Mouse (Mus musculus) macrophage (primary cell): ENCODE data around the gene Ms4a2. TPM values are rescaled to one million over a fixed set of nuclear protein-coding genes. Genes with fewer than 3 reads are reported as not detected.

Experiments used
- H3K27ac ChIP-seq: fragments of 350-480 bp; formaldehyde crosslinking; 2 replicates; pipeline ENCODE4 v1.9.0; 2021
- H3K36me3 ChIP-seq: fragments of 350-480 bp; formaldehyde crosslinking; 2 replicates; pipeline ENCODE4 v1.9.0; 2021; ENCODE audit errors: inconsistent target
- H3K4me3 ChIP-seq: fragments of 350-480 bp; formaldehyde crosslinking; 2 replicates; pipeline ENCODE4 v1.9.0; 2021; ENCODE audit errors: inconsistent target
- H3K79me2 ChIP-seq: fragments of 350-480 bp; formaldehyde crosslinking; 2 replicates; pipeline ENCODE4 v1.9.0; 2021; ENCODE audit errors: inconsistent target
- WGBS: methylation state at CpG from one replicate; pipeline ENCODE4 v1.1.7; 2026; ENCODE audit warnings: inconsistent platforms; ENCODE audit not compliant: missing documents; 5-methylcytosine and 5-hydroxymethylcytosine counted together
- polyA plus RNA-seq: library from polyadenylated mRNA; stranded (reverse); fragments of 250-400 nt; gene quantifications from 3 replicates; pipeline ENCODE4 v1.2.4, GENCODE M21; 2018; ENCODE audit warnings: inconsistent platforms
- total RNA-seq, 78 experiments: library from RNA; depleted of rRNA; stranded (reverse); fragments of 250-400 nt; gene quantifications; 1 replicate in 9 of 78; 2 replicates in 24 of 78; 3 replicates in 43 of 78; 4 replicates in 2 of 78; pipeline ENCODE4 v1.2.4; 2018; ENCODE audit warnings: inconsistent platforms in 56 of 78

The Ms4a2 gene
- total RNA-seq (2018; cell fraction: chromatin; rRNA removed) = not detected
- under 1 TPM in 6 of 26 experiments, not detected in 20; 0.04 to 0.30 (median 0.10) TPM for total RNA-seq (2018; cell fraction: cytosol; rRNA removed)
- under 1 TPM in 2 of 26 experiments, not detected in 24; 0.34 to 0.58 TPM for total RNA-seq (2018; cell fraction: nucleus; rRNA removed)
- polyA plus RNA-seq = 0.27 TPM in 1 of 3 replicates, not detected in the others

GRCm38 (mm10) chr19:11623551-11623950, at the start of gene Ms4a2:
Ms4a2 (minus strand) TSS chr19:11623719.
- WGBS = 93% methylated on average over 2 of the region's 2 CpGs
- H3K27ac ChIP-seq = no peak within 1 kb of the TSS
- no peaks in the 10 kb centered on the region for H3K79me2 ChIP-seq
- H3K36me3 ChIP-seq = no peaks in the 10 kb centered on the region
- H3K4me3 ChIP-seq = no peak within 1 kb of the TSS

DNA sequence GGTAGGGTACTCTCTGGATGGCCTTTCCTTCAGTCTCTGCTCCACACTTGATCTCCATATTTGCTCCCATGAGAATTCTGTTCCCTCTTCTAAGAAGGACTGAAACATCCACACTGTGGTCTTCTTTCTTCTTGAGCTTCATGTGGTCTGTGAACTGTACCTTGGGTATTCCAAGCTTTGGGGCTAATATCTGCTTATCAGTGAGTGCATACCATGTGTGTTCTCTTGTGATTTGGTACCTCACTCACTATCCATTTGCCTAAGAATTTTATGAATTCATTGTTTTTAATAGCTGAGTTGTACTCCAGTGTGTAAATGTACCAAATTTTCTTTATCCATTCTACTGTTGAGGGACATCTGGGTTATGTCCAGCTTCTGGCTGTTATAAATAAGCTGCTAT, 38.0 kb upstream of the Ms4a2 start:
- H3K27ac ChIP-seq = no peak overlapping the region
- no peaks in the 10 kb centered on the region for H3K36me3 ChIP-seq
- no peaks in the 10 kb centered on the region for H3K79me2 ChIP-seq
- H3K4me3 ChIP-seq = no peak overlapping the region

- Histone ChIP-seq H3K4me3 (no peak within 1 kb of the TSS), H3K27ac (no peak within 1 kb of the TSS), H3K36me3 (no peaks in the 10 kb centered on the region), H3K79me2 (no peaks in the 10 kb centered on the region)
- 95% methylated on average over 5 of the region's 5 CpGs for WGBS
These were observed 36.9 kb upstream of the Ms4a2 start, which contains the start of gene Oosp2 for GRCm38 (mm10) chr19:11660459-11660858. Oosp2 (minus strand) TSS chr19:11660559.

DNA sequence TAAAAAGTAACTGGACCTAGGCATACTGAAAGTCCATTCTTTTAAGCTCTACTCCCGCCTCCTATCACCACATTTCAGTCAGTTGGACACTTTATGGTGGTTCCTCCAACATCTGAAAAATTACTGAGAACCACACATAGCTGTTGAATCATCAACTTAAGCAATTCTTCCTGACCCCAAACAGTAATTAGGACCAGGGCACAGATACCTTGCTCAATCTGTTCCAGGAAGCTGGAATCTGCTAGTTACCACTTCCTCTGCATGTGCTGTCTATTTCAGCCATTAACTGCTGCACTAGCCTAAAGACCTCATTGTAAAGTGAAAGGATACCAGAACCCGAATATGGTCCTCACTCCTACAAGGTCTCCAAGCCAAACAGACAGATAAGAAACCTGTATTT, 35.6 kb upstream of the Ms4a2 start:
- Histone ChIP-seq H3K36me3 (no peaks in the 10 kb centered on the region), H3K79me2 (no peaks in the 10 kb centered on the region), H3K27ac (no peak overlapping the region), H3K4me3 (no peak overlapping the region)
- 5% methylated on average over 2 of the region's 2 CpGs for WGBS

DNA sequence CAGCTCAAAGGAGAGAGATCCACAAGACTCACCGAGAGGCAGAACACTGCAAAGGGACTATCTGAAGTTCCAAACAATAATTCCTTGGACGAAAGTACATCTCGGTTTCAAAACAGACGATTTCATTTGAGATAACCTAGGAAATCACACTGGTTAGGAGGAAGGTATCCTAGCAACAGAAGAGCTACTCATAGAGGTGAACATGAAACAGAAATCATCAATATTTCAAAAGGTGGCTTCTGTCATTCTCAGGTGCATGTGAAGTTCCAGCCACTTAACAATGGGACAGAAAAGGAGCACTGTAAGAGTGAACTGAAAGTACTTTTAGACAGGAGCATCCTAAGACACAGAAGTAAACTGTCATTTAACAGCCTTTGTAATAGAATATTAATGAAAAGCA, 26.0 kb upstream of the Ms4a2 start:
- 83% methylated on average over 4 of the region's 4 CpGs for WGBS
- no peaks in the 10 kb centered on the region for H3K36me3 ChIP-seq
- no peak overlapping the region for H3K4me3 ChIP-seq
- H3K79me2 ChIP-seq = no peaks in the 10 kb centered on the region
- H3K27ac ChIP-seq = no peak overlapping the region

- Histone ChIP-seq H3K36me3 (no peaks in the 10 kb centered on the region), H3K4me3 (no peak overlapping the region), H3K79me2 (no peaks in the 10 kb centered on the region), H3K27ac (no peak overlapping the region)
- WGBS = 49% methylated on average over 3 of the region's 3 CpGs
These were observed 22.6 kb upstream of the Ms4a2 start for GRCm38 (mm10) chr19:11646166-11646565.

DNA sequence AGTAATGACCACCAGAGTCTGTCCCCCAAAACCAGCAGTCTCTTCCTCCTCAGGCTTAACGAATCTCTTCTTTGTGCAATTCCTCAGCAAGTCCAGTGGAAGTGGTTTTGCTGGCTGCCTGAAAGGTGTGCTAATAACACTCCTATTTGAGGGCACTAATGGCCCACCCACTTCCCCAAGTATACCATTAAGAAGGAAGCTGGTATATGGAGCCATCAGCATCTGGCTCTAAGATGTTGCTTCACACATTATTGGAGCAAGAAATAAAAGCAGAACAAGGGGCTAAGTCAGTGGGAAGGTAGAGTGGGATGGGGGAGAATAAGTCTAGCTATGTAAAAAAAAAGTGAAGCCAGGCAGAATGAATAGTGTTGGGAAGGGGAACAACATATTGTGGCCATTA, 17.2 kb upstream of the Ms4a2 start, which contains the start of gene Ms4a3:
Gene Ms4a3 (minus strand): TSS at position 120 of the 400 bp plus-strand sequence.
- no peaks in the 10 kb centered on the region for H3K79me2 ChIP-seq
- no peak within 1 kb of the TSS for H3K27ac ChIP-seq
- WGBS = 25% methylated on average over 1 of the region's 1 CpGs
- H3K4me3 ChIP-seq = no peak within 1 kb of the TSS
- no peaks in the 10 kb centered on the region for H3K36me3 ChIP-seq

DNA sequence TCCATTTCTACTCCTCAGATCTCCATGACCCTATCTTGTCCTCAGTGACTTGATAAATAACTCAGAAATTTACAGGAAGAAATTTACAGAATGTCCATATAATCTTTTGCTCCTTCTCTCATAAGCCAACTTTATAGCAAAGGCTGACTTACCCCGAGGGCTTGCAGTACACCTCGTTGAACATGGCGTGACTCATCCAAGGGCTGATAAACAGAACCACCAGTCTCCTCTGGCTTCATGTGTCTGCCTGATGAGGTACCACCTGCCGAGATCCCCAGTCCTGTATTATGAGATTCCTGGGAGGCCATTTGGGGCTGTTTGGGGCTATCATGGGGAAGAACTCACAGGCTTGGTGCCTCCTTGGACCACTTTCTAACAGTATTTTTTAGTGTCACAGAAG, 15.5 kb upstream of the Ms4a2 start:
- Histone ChIP-seq H3K79me2 (no peaks in the 10 kb centered on the region), H3K36me3 (no peaks in the 10 kb centered on the region), H3K27ac (no peak overlapping the region), H3K4me3 (no peak overlapping the region)
- WGBS = 57% methylated on average over 4 of the region's 4 CpGs

DNA sequence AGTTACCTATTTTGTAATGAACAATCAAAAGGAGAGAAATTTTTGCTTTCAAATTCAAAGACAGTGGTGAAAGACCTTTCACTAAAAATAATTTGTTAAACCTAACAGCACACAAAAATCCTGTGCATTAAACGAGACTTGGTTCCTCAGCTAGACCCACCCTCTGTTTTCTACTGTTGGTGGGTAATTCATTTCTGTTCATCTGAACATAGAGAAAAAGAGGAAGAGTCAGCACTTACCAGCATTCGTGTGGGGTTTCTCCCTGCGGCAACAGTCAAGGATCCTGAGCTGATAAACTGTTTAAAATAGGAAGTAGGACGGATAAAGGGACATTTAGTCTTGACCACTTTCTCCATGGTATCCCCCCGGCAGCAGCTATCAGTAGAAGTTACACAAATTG, 12.1 kb upstream of the Ms4a2 start:
- WGBS = 6% methylated on average over 5 of the region's 5 CpGs
- no peaks in the 10 kb centered on the region for H3K36me3 ChIP-seq
- H3K4me3 ChIP-seq = no peak overlapping the region

GRCm38 (mm10) chr19:11634330-11634729, 10.8 kb upstream of the Ms4a2 start:
- H3K36me3 ChIP-seq = no peaks in the 10 kb centered on the region
- WGBS = 96% methylated on average over 2 of the region's 2 CpGs
- H3K27ac ChIP-seq = no peak overlapping the region
- H3K79me2 ChIP-seq = no peaks in the 10 kb centered on the region
- H3K4me3 ChIP-seq = no peak overlapping the region

More for the DNA sequence above, 12.1 kb upstream of the Ms4a2 start:
- no peak overlapping the region for H3K27ac ChIP-seq
- no peaks in the 10 kb centered on the region for H3K79me2 ChIP-seq

- no peak overlapping the region for H3K27ac ChIP-seq
- no peak overlapping the region for H3K4me3 ChIP-seq
- H3K79me2 ChIP-seq = no peaks in the 10 kb centered on the region
- no peaks in the 10 kb centered on the region for H3K36me3 ChIP-seq
- 100% methylated on average over 1 of the region's 1 CpGs for WGBS
These were observed 10.2 kb upstream of the Ms4a2 start for GRCm38 (mm10) chr19:11633732-11634131.

DNA sequence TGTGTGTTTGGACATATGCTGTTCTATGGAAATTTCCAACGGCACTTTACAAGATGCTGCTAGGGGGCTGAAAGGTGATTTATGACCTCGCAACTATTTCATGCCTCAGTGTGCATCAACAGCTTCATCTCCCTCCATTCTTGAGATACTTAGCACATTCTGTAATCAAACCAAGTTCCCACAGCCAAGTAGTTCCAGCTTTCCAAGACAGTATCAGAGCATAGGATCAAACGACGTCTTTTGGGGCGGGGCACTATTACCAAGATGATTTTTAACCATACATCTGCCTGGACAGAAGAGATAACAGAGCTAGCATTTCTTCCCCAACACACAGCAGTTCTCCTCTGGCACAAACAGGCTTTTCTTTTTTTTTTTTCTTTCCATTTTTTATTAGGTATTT, 1.7 kb upstream of the Ms4a2 start:
- H3K79me2 ChIP-seq = no peaks in the 10 kb centered on the region
- WGBS = 87% methylated on average over 5 of the region's 5 CpGs
- H3K36me3 ChIP-seq = no peaks in the 10 kb centered on the region
- H3K4me3 ChIP-seq = no peak overlapping the region
- H3K27ac ChIP-seq = no peak overlapping the region

- Histone ChIP-seq H3K36me3 (no peaks in the 10 kb centered on the region), H3K4me3 (no peak overlapping the region), H3K79me2 (no peaks in the 10 kb centered on the region), H3K27ac (no peak overlapping the region)
These were observed 1.3 kb upstream of the Ms4a2 start for GRCm38 (mm10) chr19:11624800-11625199.

GRCm38 (mm10) chr19:11617983-11618382, 5.5 kb downstream of the Ms4a2 start:
- H3K36me3 ChIP-seq = no peaks in the 10 kb centered on the region
- H3K4me3 ChIP-seq = no peak overlapping the region
- no peak overlapping the region for H3K27ac ChIP-seq
- H3K79me2 ChIP-seq = no peaks in the 10 kb centered on the region

DNA sequence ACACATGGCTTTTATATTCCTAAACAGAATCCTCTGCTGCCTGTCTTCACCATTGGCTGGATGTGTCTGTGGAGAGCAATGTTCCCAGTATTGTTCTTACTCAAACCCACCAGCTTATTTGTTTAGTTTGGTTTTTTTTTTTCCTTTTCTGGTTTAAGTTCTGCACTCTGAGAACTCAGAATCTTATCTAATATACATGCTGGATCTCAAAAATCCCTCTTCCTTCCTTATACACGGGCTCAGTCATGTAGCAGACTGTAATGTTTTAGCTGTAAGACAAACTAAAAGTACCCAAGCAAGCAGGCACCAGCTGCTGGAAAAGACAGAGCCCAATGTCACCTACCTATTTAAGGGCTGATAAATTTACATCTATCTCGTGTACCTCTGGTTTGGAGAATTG, 8.7 kb downstream of the Ms4a2 start:
- Histone ChIP-seq H3K4me3 (no peak overlapping the region), H3K27ac (no peak overlapping the region), H3K79me2 (no peaks in the 10 kb centered on the region), H3K36me3 (no peaks in the 10 kb centered on the region)
- 64% methylated on average over 2 of the region's 2 CpGs for WGBS

DNA sequence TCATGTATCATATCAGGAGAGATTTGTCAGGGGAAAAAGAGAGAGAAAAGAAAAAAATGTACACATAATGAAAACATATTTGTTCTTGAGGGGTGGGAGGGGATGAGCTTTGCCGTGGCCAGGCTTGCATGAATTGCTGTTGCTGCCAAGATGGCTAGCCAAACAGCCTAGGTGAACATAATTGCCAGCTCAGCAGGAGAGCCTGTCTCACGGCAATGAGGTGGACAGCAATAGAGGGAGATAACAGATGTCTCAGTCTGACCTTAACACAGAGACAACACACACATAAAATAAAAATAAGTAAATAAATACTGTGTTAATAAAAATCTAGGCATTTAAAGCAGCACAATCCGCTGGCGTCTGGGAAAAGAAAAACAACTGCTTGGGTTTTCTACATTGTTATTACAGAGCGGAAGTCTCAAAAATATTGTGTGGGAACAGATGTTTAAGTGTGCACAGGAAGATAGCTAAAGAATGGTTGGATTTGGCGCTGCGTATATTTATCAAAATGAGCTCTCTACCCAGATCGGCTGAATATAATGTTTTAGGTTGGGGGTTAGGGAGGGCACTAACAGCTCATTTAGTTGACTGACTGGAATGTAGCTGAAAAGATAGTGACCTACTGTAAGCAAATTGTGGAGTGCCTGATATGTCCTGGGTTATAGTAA, 9.6 kb downstream of the Ms4a2 start:
- Histone ChIP-seq H3K4me3 (no peak overlapping the region), H3K27ac (no peak overlapping the region), H3K36me3 (no peaks in the 10 kb centered on the region), H3K79me2 (no peaks in the 10 kb centered on the region)
- WGBS = 52% methylated on average over 8 of the region's 8 CpGs
